Mouse (Mus musculus) hindbrain, embryonic 12.5 days (tissue): ENCODE results near the gene Grb2. TPM values are rescaled to one million over a fixed set of nuclear protein-coding genes. Genes with fewer than 3 reads are reported as not detected.
A peak's percentile ranks its signal among the peaks of the same experiment; 100 is the strongest.
"Not testable (repeated sequence)": the region's sequence is repeated elsewhere in the genome, so short reads cannot be mapped to it uniquely, and the experiment has no call there.

Experiments
- ATAC-seq: fragments of 200-750 bp; cut with Nextera tagmentation; 2 replicates; pipeline ENCODE4 v1.8.0; 2017; ENCODE audit warnings: moderate TSS enrichment; ENCODE audit not compliant: low FRiP score
- H3K27ac ChIP-seq: fragments of 300-500 bp; sonication (generic); 2 replicates; pipeline ENCODE4 v1.5.1; 2016; ENCODE audit warnings: mild to moderate bottlenecking
- H3K27me3 ChIP-seq: fragments of 300-500 bp; sonication (generic); 2 replicates; pipeline ENCODE4 v1.6.1; 2016; ENCODE audit warnings: mild to moderate bottlenecking
- H3K36me3 ChIP-seq: fragments of 300-500 bp; sonication (generic); 2 replicates; pipeline ENCODE4 v1.6.1; 2016; ENCODE audit warnings: mild to moderate bottlenecking
- H3K4me1 ChIP-seq: fragments of 300-500 bp; sonication (generic); 2 replicates; pipeline ENCODE4 v1.6.1; 2016
- H3K4me2 ChIP-seq: fragments of 300-500 bp; sonication (generic); replicated peaks from 2 replicates; pipeline ENCODE4 v1.6.1; 2016; ENCODE audit warnings: mild to moderate bottlenecking
- H3K4me3 ChIP-seq: fragments of 300-500 bp; sonication (generic); 2 replicates; pipeline ENCODE4 v1.5.1; 2016; ENCODE audit warnings: mild to moderate bottlenecking
- H3K9ac ChIP-seq: fragments of 300-500 bp; sonication (generic); 2 replicates; pipeline ENCODE4 v1.6.1; 2016; ENCODE audit warnings: mild to moderate bottlenecking, moderate library complexity
- H3K9me3 ChIP-seq: fragments of 300-500 bp; sonication (generic); replicated peaks from 2 replicates; pipeline ENCODE4 v1.6.1; 2016; ENCODE audit warnings: mild to moderate bottlenecking
- WGBS: fragments of 180-500 bp; shearing (Covaris S2); methylation state at CpG from one replicate; pipeline ENCODE4 v1.1.7; 2016; 5-methylcytosine and 5-hydroxymethylcytosine counted together
- polyA plus RNA-seq: library from polyadenylated mRNA; unstranded; fragments of >200 nt; fragmentation: Nextera tagmentation; extraction: Ambion mirVana; gene quantifications from 2 replicates; pipeline ENCODE4 v1.2.1, GENCODE M21; 2016

Grb2 gene
- polyA plus RNA-seq, 1 experiment from 2014 or later: 151 TPM

- 72% methylated on average over 2 of the region's 2 CpGs for WGBS
- H3K4me2 ChIP-seq: no peak overlapping the region
- H3K9ac ChIP-seq: no peak overlapping the region
- no peak overlapping the region for H3K4me3 ChIP-seq
- H3K27ac ChIP-seq: no peak overlapping the region
- H3K4me1 ChIP-seq: peaks cover 7% of the 10 kb centered on the region; the same call in 1 of the 2 replicates
- no peak for ATAC-seq
- peaks cover 33% of the 10 kb centered on the region for H3K36me3 ChIP-seq
- no peaks in the 10 kb centered on the region for H3K27me3 ChIP-seq
- H3K9me3 ChIP-seq: no peaks in the 10 kb centered on the region
Measured at GRCm38 (mm10) chr11:115654128-115654527, 54.3 kb downstream of the Grb2 start.

GRCm38 (mm10) chr11:115653194-115653593, 55.2 kb downstream of the Grb2 start:
- Histone ChIP-seq H3K27ac (no peak overlapping the region), H3K4me3 (no peak overlapping the region), H3K4me2 (no peak overlapping the region), H3K9me3 (no peaks in the 10 kb centered on the region), H3K9ac (no peak overlapping the region), H3K27me3 (no peaks in the 10 kb centered on the region), H3K36me3 (peaks cover 38% of the 10 kb centered on the region), H3K4me1 (peaks cover 7% of the 10 kb centered on the region; the same call in 1 of the 2 replicates)
- no peak for ATAC-seq
- WGBS: 88% methylated on average over 3 of the region's 3 CpGs

- no peak overlapping the region for H3K9ac ChIP-seq
- 96% methylated on average over 3 of the region's 3 CpGs for WGBS
- H3K4me2 ChIP-seq: no peak overlapping the region
- H3K4me1 ChIP-seq: peaks cover 7% of the 10 kb centered on the region; the same call in 1 of the 2 replicates
- no peak overlapping the region for H3K27ac ChIP-seq
- H3K36me3 ChIP-seq: peaks cover 47% of the 10 kb centered on the region
- ATAC-seq: no peak
- no peaks in the 10 kb centered on the region for H3K9me3 ChIP-seq
- no peak overlapping the region for H3K4me3 ChIP-seq
- no peaks in the 10 kb centered on the region for H3K27me3 ChIP-seq
Measured at GRCm38 (mm10) chr11:115651680-115652079, 56.7 kb downstream of the Grb2 start.

- Histone ChIP-seq H3K27me3 (no peaks in the 10 kb centered on the region), H3K9me3 (no peaks in the 10 kb centered on the region), H3K4me3 (no peak overlapping the region), H3K27ac (0 out of 2 replicates have a peak overlapping the region, but pooled peaks have one; percentile 35), H3K4me2 (no peak overlapping the region), H3K9ac (0 out of 2 replicates have a peak overlapping the region, but pooled peaks have one; percentile 13), H3K4me1 (peaks cover 7% of the 10 kb centered on the region; the same call in 1 of the 2 replicates), H3K36me3 (peaks cover 51% of the 10 kb centered on the region)
- 71% methylated on average over 10 of the region's 10 CpGs for WGBS
- no peak for ATAC-seq
Measured at GRCm38 (mm10) chr11:115649706-115650105, 58.7 kb downstream of the Grb2 start.

- Histone ChIP-seq H3K4me1 (peaks cover 7% of the 10 kb centered on the region; the same call in 1 of the 2 replicates), H3K27ac (no peak overlapping the region), H3K36me3 (peaks cover 45% of the 10 kb centered on the region), H3K27me3 (no peaks in the 10 kb centered on the region), H3K9me3 (no peaks in the 10 kb centered on the region), H3K4me3 (no peak overlapping the region), H3K4me2 (no peak overlapping the region), H3K9ac (no peak overlapping the region)
- ATAC-seq: no peak
- WGBS: 68% methylated on average over 6 of the region's 6 CpGs
Measured at GRCm38 (mm10) chr11:115647459-115647858, 60.9 kb downstream of the Grb2 start.

- WGBS: 94% methylated on average over 9 of the region's 9 CpGs
- ATAC-seq: no peak
Measured at GRCm38 (mm10) chr11:115646439-115646838, 62.0 kb downstream of the Grb2 start.

GRCm38 (mm10) chr11:115645498-115645897, 62.9 kb downstream of the Grb2 start:
- not testable (repeated sequence) for H3K4me2 ChIP-seq, H3K4me1 ChIP-seq, H3K9ac ChIP-seq, H3K27me3 ChIP-seq, ATAC-seq, H3K27ac ChIP-seq, H3K9me3 ChIP-seq, H3K4me3 ChIP-seq
- H3K36me3 ChIP-seq: peaks cover 39% of the 10 kb centered on the region
- 92% methylated on average over 14 of the region's 14 CpGs for WGBS

More at GRCm38 (mm10) chr11:115646439-115646838, 62.0 kb downstream of the Grb2 start:
- peaks cover 39% of the 10 kb centered on the region for H3K36me3 ChIP-seq
- peaks cover 7% of the 10 kb centered on the region; the same call in 1 of the 2 replicates for H3K4me1 ChIP-seq
- no peak overlapping the region for H3K4me3 ChIP-seq
- H3K9ac ChIP-seq: no peak overlapping the region
- no peaks in the 10 kb centered on the region for H3K27me3 ChIP-seq
- no peak overlapping the region for H3K4me2 ChIP-seq
- no peaks in the 10 kb centered on the region for H3K9me3 ChIP-seq
- no peak overlapping the region for H3K27ac ChIP-seq

GRCm38 (mm10) chr11:115644308-115644707, 64.1 kb downstream of the Grb2 start:
- H3K9me3 ChIP-seq: no peaks in the 10 kb centered on the region
- no peaks in the 10 kb centered on the region for H3K4me1 ChIP-seq
- H3K27ac ChIP-seq: no peak overlapping the region
- WGBS: 93% methylated on average over 13 of the region's 13 CpGs
- no peak overlapping the region for H3K4me3 ChIP-seq
- ATAC-seq: no peak
- no peak overlapping the region for H3K4me2 ChIP-seq
- H3K9ac ChIP-seq: no peak overlapping the region
- no peaks in the 10 kb centered on the region for H3K27me3 ChIP-seq
- H3K36me3 ChIP-seq: peaks cover 31% of the 10 kb centered on the region

- Histone ChIP-seq H3K9ac (no peak overlapping the region), H3K4me2 (no peak overlapping the region), H3K27ac (no peak overlapping the region), H3K4me1 (no peaks in the 10 kb centered on the region; the same call in 1 of the 2 replicates), H3K9me3 (no peaks in the 10 kb centered on the region), H3K4me3 (no peak overlapping the region), H3K27me3 (no peaks in the 10 kb centered on the region), H3K36me3 (peaks cover 25% of the 10 kb centered on the region)
- 75% methylated on average over 10 of the region's 10 CpGs for WGBS
- ATAC-seq: no peak
Measured at GRCm38 (mm10) chr11:115643265-115643664, 65.1 kb downstream of the Grb2 start.

GRCm38 (mm10) chr11:115642705-115643104, 65.7 kb downstream of the Grb2 start:
- no peak for ATAC-seq
- Histone ChIP-seq H3K36me3 (peaks cover 20% of the 10 kb centered on the region), H3K4me1 (no peaks in the 10 kb centered on the region; the same call in 1 of the 2 replicates), H3K4me2 (no peak overlapping the region), H3K27me3 (no peaks in the 10 kb centered on the region), H3K9me3 (no peaks in the 10 kb centered on the region), H3K9ac (no peak overlapping the region), H3K4me3 (no peak overlapping the region), H3K27ac (no peak overlapping the region)
- 91% methylated on average over 2 of the region's 2 CpGs for WGBS

GRCm38 (mm10) chr11:115641664-115642036, 66.7 kb downstream of the Grb2 start:
- H3K4me1 ChIP-seq: no peaks in the 10 kb centered on the region; the same call in 1 of the 2 replicates
- H3K36me3 ChIP-seq: peaks cover 16% of the 10 kb centered on the region
- no peaks in the 10 kb centered on the region for H3K27me3 ChIP-seq
- no peaks in the 10 kb centered on the region for H3K9me3 ChIP-seq
- no peak overlapping the region for H3K9ac ChIP-seq
- no peak for ATAC-seq
- no peak overlapping the region for H3K27ac ChIP-seq
- H3K4me3 ChIP-seq: no peak overlapping the region
- 87% methylated on average over 4 of the region's 4 CpGs for WGBS
- H3K4me2 ChIP-seq: no peak overlapping the region

GRCm38 (mm10) chr11:115640978-115641663, 67.3 kb downstream of the Grb2 start:
- Histone ChIP-seq H3K27ac (no peak overlapping the region), H3K9ac (no peak overlapping the region), H3K36me3 (peaks cover 12% of the 10 kb centered on the region; the same call in 1 of the 2 replicates), H3K9me3 (no peaks in the 10 kb centered on the region), H3K27me3 (no peaks in the 10 kb centered on the region), H3K4me1 (no peaks in the 10 kb centered on the region; the same call in 1 of the 2 replicates), H3K4me3 (no peak overlapping the region), H3K4me2 (no peak overlapping the region)
- no peak for ATAC-seq
- 55% methylated on average over 14 of the region's 14 CpGs for WGBS
